Comparison of ENCODE assay signal across 20 mouse cellular contexts in genomic region chr19:57963874-57964273, GRCm38 (mm10).
"Had no signal": no experiment of that assay in that cellular context is flagged by ENCODE, and none has a peak within 500 bp of the region (broad histone marks: within the 10 kb centered on the region; RNA-seq: fewer than 3 reads in every experiment).

No protein-coding gene starts in this region.

- DNase-seq: cerebellum, adult 8-10 months; cerebellum, adult 9-10 months; cerebellum, adult 9-11 months; cerebellum, postnatal 10 days; cerebellum, postnatal 14 days; cerebellum, postnatal 25 days; cerebellum, postnatal 36 days; embryo, embryonic 11 days; forebrain, postnatal 0 days; gastrocnemius, adult 2 months; gastrocnemius, postnatal 10 days; gastrocnemius, postnatal 14 days; gastrocnemius, postnatal 25 days; gastrocnemius, postnatal 36 days; heart, adult 18-20 months; heart, adult 2 months had no signal

- ATAC-seq: forebrain, embryonic 13.5 days; forebrain, embryonic 14.5 days; forebrain, embryonic 15.5 days; forebrain, embryonic 16.5 days; forebrain, postnatal 0 days had no signal
